Mouse (Mus musculus) thymus, adult 2 months (tissue): ENCODE measurements around the gene Apex2.

Experiments used
- CTCF ChIP-seq: fragments of 200-500 bp; IDR thresholded peaks from 2 replicates; pipeline ENCODE4 v1.5.1; 2012; ENCODE audit warnings: mild to moderate bottlenecking, control low read depth, low read length, moderate library complexity, borderline replicate concordance; ENCODE audit not compliant: control insufficient read depth, poor library complexity, insufficient read depth; ENCODE audit errors: extremely low read depth
- POLR2A ChIP-seq: fragments of 200-500 bp; IDR thresholded peaks from 2 replicates; pipeline ENCODE4 v1.6.1; 2012; ENCODE audit warnings: mild to moderate bottlenecking, low read length, control low read depth, moderate library complexity; ENCODE audit not compliant: control insufficient read depth, poor library complexity, insufficient read depth; ENCODE audit errors: extremely low read depth

DNA sequence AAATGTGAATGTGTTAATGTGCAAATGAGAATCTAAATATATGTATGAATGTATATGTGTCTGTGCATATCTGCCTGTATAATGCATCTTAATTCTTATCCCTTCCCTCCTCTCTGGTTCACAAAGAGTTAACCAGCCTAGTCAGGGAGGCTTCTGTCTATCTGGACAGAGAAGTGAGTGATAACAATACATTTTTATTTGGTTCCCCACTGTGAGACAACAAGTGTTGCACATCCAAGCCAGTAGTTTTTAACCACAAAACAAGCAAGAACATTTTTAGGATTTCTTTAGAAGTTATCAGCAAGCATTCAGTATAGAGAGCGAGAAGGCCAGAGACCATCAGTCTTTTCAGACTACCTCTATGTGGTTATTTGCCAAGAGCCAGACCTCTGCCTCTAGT lies 118.3 kb downstream of the Apex2 start:
- TF ChIP-seq POLR2A (no peak), CTCF (no peak)
